Mouse (Mus musculus) ES-Bruce4 (cell line): ENCODE results near the gene Rnd2.

Experiments used
- CTCF ChIP-seq: IDR thresholded peaks from one replicate; pipeline ENCODE4 v1.8.1; 2011; ENCODE audit warnings: low read depth, low read length
- POLR2A ChIP-seq: IDR thresholded peaks from one replicate; pipeline ENCODE4 v1.8.1; 2011; ENCODE audit warnings: low read length; ENCODE audit not compliant: insufficient read depth

- TF ChIP-seq CTCF: no peak
- TF ChIP-seq POLR2A: no peak
These were observed 7.1 kb downstream of the Rnd2 start for GRCm38 (mm10) chr11:101471926-101472325.
